Mouse (Mus musculus) heart, postnatal 4 days (tissue): Measurements from ENCODE around the gene Cdca8. TPM values are rescaled to one million over a fixed set of nuclear protein-coding genes. Genes with fewer than 3 reads are reported as not detected.
"Not testable (repeated sequence)": the region's sequence is repeated elsewhere in the genome, so short reads cannot be mapped to it uniquely, and the experiment has no call there.

Source experiments
- DNase-seq: peaks from one replicate; pipeline ENCODE4 v3.0.0; 2021
- total RNA-seq, 2 experiments: library from RNA; stranded (reverse); gene quantifications; 2 replicates each; pipeline ENCODE4 v1.2.3; 2021

The Cdca8 gene
- total RNA-seq = 10 to 100 TPM; 57.9 to 58.8 TPM

- not testable (repeated sequence) for DNase-seq
Measured at GRCm38 (mm10) chr4:124939211-124939610, at the start of gene Cdca8. TSS of gene Cdca8 (minus strand) at chr4:124939311.

DNA sequence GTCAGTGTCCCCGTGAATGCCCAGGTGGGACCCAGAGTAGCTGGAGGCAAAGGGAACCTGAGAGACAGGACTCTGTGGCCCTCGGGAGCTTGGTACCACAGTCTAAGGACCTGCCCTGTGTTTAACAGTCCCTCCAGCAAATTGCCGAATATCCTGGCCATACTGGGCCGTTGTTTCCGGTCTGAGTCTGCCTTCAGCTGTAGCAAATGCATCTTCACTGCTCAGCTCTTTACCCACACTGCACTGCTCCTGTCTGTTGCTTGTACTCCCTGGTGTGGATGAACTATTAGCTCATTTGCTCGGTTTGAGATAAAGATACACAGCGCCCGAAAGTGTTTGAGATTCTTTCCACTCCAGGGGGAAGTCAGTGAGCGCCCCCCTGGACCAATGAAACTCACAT lies 49.3 kb upstream of the Cdca8 start:
- DNase-seq = no peak

- DNase-seq = no peak
Measured at GRCm38 (mm10) chr4:124987711-124988097, 48.6 kb upstream of the Cdca8 start.

DNA sequence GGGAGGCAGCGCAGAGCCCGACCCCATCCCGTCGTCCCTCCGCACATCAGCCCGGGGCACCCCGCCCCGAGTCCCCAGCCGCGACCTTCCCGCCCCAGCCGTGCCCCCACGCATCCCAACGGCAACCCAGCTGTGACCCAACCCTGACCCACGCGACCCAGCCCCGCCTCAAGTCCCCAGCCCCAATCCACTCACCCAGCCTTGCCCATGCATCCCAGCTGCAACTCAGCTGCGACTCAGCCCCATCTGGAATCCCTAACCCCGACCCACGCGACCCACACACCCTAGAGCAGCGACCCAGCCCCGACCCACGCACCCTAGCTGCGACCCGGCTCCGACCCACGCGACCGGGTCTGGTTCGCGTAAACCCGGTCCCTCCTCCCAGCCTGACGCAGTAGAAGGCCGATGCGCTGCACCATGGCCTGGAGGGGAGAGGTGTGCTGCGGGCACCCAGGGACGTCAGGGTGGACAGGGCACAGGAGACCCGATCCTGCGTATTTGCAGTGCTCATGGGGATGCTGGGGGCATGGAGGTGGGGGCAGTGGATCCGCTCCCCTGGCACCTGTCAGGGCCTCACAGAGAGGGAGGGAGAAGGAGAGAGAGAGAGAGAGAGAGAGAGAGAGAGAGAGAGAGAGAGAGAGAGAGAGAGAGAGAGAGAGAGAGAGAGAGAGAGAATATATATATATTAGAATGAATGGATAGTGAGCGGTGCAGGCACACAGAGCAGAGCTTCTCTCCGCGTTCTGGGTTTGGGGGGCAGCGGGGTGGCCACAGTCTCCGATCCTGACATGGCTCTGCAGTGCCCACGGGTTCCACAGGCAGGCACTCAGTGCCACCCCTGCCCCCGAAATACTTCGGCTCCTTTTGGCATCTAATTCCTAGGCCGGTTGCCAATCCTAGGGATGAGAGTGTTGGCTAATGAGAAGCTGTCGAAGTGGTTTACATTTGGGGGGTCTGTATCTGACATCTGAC lies 47.9 kb upstream of the Cdca8 start:
- DNase-seq = no peak

- DNase-seq = peak; percentile 27
Measured at GRCm38 (mm10) chr4:124985671-124986602, 46.8 kb upstream of the Cdca8 start, which contains the start of gene Rspo1. TSS of gene Rspo1 (plus strand) at chr4:124986430.

GRCm38 (mm10) chr4:124984871-124985670 lies 46.0 kb upstream of the Cdca8 start:
- no peak for DNase-seq

GRCm38 (mm10) chr4:124983893-124984526 lies 44.9 kb upstream of the Cdca8 start:
- no peak for DNase-seq

- no peak for DNase-seq
Measured at GRCm38 (mm10) chr4:124978201-124978600, 39.1 kb upstream of the Cdca8 start.

DNA sequence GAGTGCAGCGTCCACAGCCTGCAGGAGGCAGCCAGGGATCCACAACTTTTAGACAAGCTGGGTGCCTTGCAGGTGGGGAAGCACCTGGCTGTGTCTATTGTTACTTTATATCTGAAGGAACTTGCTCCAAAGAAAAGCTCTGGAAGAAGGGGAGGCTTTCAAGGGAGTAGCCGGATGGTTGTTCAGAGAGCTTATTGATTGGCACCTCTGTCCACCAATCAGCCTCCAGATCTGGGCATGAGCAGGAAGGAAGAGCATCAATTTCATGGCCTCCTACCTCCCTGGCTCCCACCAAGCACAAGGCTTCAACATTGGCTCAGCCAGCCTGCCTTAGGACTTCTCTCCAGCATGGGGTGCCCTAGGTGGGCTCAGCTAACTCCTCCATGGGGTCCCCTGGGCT lies 34.2 kb upstream of the Cdca8 start:
- DNase-seq = no peak

- no peak for DNase-seq
Measured at GRCm38 (mm10) chr4:124972316-124972715, 33.2 kb upstream of the Cdca8 start.

GRCm38 (mm10) chr4:124971094-124971493 lies 32.0 kb upstream of the Cdca8 start:
- no peak for DNase-seq

GRCm38 (mm10) chr4:124970677-124971076 lies 31.6 kb upstream of the Cdca8 start:
- DNase-seq = no peak

DNA sequence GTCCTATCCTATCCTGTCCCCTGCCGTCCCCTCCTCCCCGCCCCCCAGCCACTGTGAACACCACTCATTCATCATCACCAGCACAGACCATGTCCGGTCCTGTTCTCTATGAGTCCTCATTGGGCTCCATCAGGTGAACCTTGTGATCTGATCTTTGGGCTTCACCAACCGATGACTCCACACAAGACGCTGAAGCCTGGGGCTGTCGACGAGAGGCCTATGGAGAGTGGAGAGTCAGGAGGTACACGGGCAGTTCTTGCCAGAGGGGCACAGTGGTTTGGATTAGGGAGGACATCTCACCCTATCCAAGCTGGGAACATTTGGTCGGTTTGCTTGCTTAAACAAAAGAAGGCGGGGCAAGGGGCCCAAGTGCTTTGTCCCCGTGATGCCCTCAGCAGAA lies 31.1 kb upstream of the Cdca8 start:
- no peak for DNase-seq

DNA sequence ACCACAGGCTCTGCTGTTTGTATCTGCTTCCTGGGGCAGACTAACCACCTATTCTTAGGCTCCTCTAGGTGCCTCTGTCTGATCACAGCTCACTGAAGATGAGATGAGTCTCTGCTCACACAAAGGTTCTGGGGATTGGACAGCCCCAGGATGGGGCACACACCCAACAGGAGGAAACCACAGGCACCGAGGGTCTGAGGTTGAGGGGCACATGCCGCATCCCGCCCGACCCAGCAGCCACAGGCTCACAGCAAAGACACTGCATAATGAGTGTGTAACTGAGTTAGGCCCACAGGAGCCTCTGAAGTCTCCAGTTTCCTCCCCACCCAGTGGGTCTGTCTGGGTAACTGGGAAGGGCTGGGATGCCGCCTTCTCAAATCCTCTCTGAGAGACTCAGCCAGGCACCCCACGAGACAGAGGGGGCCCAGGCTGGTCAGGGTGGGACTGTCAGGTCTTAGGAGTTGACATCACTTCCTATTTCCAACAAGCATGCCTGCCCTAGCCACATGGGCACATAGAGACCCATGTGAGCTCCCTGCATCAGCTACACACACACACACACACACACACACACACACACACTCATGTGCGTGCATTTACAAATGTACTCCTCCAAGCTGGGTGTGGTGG lies 30.2 kb upstream of the Cdca8 start:
- DNase-seq = no peak

DNA sequence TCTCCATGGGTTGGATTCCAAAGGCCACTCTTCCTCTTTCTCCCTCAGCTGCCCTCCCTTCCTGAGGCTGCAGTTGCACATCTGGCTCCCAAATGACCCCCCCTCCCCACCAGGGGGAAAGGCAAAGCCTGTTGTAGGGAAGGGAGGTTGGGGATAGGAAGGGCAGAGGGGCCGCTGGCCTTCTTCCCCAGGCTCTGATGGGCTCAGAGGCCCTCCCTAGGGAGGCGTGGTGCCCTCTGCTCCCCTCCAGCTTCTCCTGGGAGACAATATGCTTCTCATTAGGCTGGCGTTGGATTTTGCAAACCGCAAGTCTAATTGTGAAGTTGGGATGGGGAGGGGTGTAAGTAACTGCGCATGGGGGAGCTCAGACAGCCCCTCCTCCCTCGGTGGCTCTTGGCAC lies 29.6 kb upstream of the Cdca8 start:
- no peak for DNase-seq

DNA sequence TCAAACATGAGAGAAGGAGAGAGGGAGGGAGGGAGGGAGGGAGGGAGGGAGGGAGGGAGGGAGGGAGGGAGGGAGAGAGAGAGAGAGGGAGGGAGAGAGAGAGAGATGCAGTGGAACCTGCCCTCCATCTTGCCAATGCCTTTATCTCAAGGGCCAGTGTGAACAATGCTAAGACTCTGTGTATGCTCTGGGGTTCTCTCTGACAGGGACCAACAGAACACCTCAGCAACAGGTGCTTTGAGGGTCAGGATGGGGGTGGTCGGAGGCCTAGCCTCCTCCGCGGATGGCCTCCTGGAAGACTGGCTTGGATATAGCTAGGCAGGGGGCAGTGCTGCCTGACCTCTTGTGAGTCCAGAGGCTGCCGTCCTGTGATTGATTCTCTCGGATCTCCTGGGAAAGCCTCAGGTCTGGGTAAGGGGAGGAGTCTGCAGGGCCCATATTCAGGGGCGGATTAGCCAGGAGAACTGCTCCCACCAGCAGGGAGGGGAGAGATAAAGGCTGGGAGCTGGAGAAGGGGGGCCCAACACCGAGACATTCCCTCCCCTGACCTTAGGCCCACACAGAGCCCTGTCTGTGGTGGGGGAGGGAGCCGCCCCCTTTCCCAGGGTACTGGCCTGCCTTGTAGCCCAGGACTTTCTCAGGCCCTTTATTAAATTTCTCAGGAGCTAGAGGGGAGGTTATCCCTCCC lies 25.9 kb upstream of the Cdca8 start:
- DNase-seq = no peak

GRCm38 (mm10) chr4:124962576-124962975 lies 23.5 kb upstream of the Cdca8 start:
- DNase-seq = no peak

GRCm38 (mm10) chr4:124960940-124961339 lies 21.8 kb upstream of the Cdca8 start:
- DNase-seq = no peak

DNA sequence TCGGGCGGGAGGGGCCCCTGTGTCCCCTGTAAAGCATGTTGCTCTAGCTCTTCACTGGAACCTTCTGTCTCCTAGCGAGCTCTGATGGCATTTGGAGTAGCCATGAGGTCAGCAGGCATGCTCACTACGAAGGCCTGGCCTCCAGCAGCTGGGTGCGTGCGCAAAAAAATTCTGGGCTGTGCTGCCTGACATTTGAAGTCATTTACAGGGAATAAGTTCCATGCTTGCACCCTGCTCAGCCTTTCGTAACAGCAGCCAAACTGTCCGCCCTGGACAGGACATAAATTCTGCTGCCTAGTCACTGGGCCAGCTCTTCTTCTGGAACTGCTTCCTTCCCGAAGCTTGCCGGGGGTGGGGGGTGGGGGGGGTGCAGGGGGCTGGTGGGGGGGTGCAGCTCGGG lies 20.0 kb upstream of the Cdca8 start:
- DNase-seq = no peak

DNA sequence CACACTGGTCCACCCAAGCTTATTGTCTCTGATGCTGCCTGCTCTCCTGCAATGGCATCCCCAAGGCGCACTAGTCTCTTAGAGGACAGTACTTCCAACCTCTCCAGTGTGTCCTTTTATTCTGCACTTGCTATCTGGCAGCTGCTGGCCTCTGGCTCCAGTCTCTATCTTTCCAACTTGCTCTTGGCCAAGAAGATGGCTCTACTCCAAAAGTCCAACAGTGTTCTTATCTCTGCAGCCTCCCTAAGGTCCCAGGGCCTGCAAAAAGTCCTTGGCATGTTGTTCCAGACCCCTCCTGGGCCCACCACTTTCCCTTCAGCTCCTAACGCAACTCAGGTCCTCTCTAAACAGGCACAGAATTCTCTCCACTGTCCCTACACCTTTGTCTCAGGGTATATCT lies 18.2 kb upstream of the Cdca8 start:
- no peak for DNase-seq

DNA sequence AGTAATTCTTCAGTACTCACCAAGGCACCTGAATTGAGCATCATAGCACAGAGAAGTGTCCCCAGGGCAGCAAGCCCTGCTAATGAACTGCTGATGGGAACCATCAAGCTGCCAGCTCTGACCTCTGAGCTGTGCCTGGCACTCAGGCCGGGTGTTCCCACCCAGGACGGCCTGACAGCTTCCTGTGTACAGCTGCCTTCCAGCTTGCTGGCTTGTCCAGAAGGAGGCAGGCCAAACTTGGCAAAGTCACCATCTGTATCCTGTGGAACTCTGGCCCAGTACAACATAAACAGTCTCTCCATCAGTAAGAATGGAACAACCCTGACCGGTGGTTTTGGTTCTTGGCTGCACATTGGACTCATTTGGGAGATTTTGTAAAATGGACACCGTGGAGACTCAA lies 14.4 kb upstream of the Cdca8 start:
- DNase-seq = no peak
